ENCODE assay signal across 20 mouse cellular contexts in the genomic region with DNA sequence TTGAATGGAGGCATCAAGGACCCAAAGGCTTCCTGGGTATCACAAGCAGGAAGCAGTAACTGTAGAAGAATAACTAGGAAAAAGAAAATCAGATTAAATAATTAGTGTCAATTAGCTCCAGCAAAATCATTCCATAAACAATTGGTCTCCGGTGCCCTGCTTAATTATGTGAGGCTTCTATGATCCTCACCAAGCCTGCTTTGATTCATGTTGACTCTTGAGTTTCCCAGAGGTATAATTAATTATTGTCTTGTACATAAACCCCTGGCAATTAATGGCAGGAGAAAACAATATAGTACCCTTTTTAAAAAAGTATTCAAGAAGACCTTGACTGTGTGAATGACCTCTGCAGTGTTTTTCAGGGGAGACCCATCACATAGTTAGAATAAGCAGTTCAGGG.
"Had no signal": no experiment of that assay in that cellular context is flagged by ENCODE, and none has a peak within 500 bp of the region (broad histone marks: within the 10 kb centered on the region; RNA-seq: fewer than 3 reads in every experiment).

No protein-coding gene starts in this region.

- H3K9ac ChIP-seq: liver, embryonic 15.5 days; liver, postnatal 0 days; lung, embryonic 15.5 days; midbrain, embryonic 12.5 days; midbrain, embryonic 15.5 days; neural tube, embryonic 13.5 days; neural tube, embryonic 15.5 days had no signal

- H3K4me3 ChIP-seq: liver, embryonic 15.5 days; lung, embryonic 15.5 days; midbrain, embryonic 10.5 days; midbrain, embryonic 12.5 days; midbrain, embryonic 15.5 days; myocyte; neural tube, embryonic 13.5 days; neural tube, embryonic 15.5 days had no signal

- ATAC-seq: liver, postnatal 0 days; lung, postnatal 0 days; midbrain, embryonic 15.5 days had no signal

- H3K4me2 ChIP-seq: liver, embryonic 15.5 days; lung, embryonic 15.5 days; midbrain, embryonic 12.5 days; midbrain, embryonic 15.5 days; neural tube, embryonic 13.5 days; neural tube, embryonic 15.5 days had no signal

- H3K4me1 ChIP-seq: liver, embryonic 15.5 days; lung, embryonic 15.5 days; midbrain, embryonic 10.5 days; midbrain, embryonic 12.5 days; midbrain, embryonic 15.5 days; neural tube, embryonic 13.5 days; neural tube, embryonic 15.5 days had no signal

- H3K36me3 ChIP-seq: liver, embryonic 15.5 days; lung, embryonic 15.5 days; midbrain, embryonic 10.5 days; midbrain, embryonic 12.5 days; midbrain, embryonic 15.5 days; neural tube, embryonic 13.5 days; neural tube, embryonic 15.5 days had no signal

- H3K27ac ChIP-seq: liver, embryonic 15.5 days; lung, embryonic 15.5 days; midbrain, embryonic 10.5 days; midbrain, embryonic 12.5 days; midbrain, embryonic 15.5 days; neural tube, embryonic 13.5 days; neural tube, embryonic 15.5 days had no signal

- H3K9me3 ChIP-seq: liver, embryonic 15.5 days; lung, embryonic 15.5 days; midbrain, embryonic 10.5 days; midbrain, embryonic 12.5 days; midbrain, embryonic 15.5 days; neural tube, embryonic 13.5 days; neural tube, embryonic 15.5 days had no signal

- DNase-seq: liver, postnatal 0 days; lung, adult 2 months; lung, postnatal 14 days; lung, postnatal 36 days; right cerebral cortex, adult 18-20 months; right cerebral cortex, postnatal 25 days; right cerebral cortex, postnatal 4 days; spleen, adult 18-20 months; thymus, adult 18-20 months; thymus, postnatal 14 days; thymus, postnatal 36 days had no signal

- H3K27me3 ChIP-seq: liver, embryonic 15.5 days; lung, embryonic 15.5 days; midbrain, embryonic 12.5 days; midbrain, embryonic 15.5 days; neural tube, embryonic 13.5 days; neural tube, embryonic 15.5 days had no signal
